In the genomic region with DNA sequence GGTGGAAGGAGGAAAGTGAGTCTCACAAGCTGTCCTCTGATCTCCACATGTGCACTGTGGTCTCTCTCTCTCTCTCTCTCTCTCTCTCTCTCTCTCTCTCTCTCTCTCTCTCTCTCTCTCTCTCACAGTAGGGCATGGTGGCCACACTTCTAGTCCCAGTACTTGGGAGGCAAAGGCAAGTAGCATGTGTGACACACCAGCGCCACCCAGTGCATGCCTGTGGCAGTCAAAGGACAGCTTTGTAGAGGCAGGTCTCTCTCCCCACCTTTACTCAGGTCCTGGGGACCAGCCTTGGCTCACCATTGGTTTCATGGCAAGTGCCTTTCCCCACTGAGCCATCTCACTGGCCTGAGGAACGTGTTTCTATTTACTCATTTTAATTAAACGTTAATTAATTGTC, we compare ENCODE assay signal across 10 mouse cellular contexts. TPM values are rescaled to one million over a fixed set of nuclear protein-coding genes. Genes with fewer than 3 reads are reported as not detected.
DNase-seq lines count a peak whose midpoint lies in the region; ATAC-seq lines count a peak whose summit lies in the region.
"Had no signal": no experiment of that assay in that cellular context is flagged by ENCODE, and none has a peak within 500 bp of the region (broad histone marks: within the 10 kb centered on the region; RNA-seq: fewer than 3 reads in every experiment).

No protein-coding gene starts in this region.

- 22% methylated on average over 3 of the region's 3 CpGs for WGBS in embryonic facial prominence, embryonic 14.5 days

- H3K27ac ChIP-seq in embryonic facial prominence, embryonic 14.5 days (replicated peaks; ENCODE audit: low read depth, low read length) = no peak overlapping the region
- H3K27ac ChIP-seq: embryonic facial prominence, embryonic 15.5 days; liver, embryonic 15.5 days had no signal

- no peaks in the 10 kb centered on the region for H3K9me3 ChIP-seq in embryonic facial prominence, embryonic 14.5 days (ENCODE audit: control insufficient read depth, low read length)
- H3K9me3 ChIP-seq: embryonic facial prominence, embryonic 15.5 days; liver, embryonic 15.5 days had no signal

- intact Hi-C loops in heart, postnatal 36 days (cut with DNase I) = no loop called here

- H3K4me3 ChIP-seq in embryonic facial prominence, embryonic 14.5 days (ENCODE audit: low read depth, low read length) = no peak overlapping the region
- H3K4me3 ChIP-seq: embryonic facial prominence, embryonic 15.5 days; liver, embryonic 15.5 days had no signal

- no peak overlapping the region for H3K9ac ChIP-seq in embryonic facial prominence, embryonic 14.5 days (ENCODE audit: low read depth, low read length)
- H3K9ac ChIP-seq: embryonic facial prominence, embryonic 15.5 days; liver, embryonic 15.5 days had no signal

- peak; percentile 25 to 28 for DNase-seq in heart, postnatal 36 days
- no peak for DNase-seq in heart, adult 9 months (ENCODE audit: low spot score in 2 of 2)
- DNase-seq in CD4-positive helper T cell, adult 2 months (ENCODE audit: low read depth, low spot score) = peak; percentile 47
- peak; percentile 82 for DNase-seq in adrenal gland, postnatal 14 days
- peak; percentile 19 for DNase-seq in embryonic facial prominence, embryonic 14.5 days (ENCODE audit: low spot score)
- DNase-seq in left cerebral cortex, adult 8-10 months (ENCODE audit: low spot score in 2 of 2) = peak; percentile 29 to 44
- DNase-seq in right cerebral cortex, adult 2 months (ENCODE audit: low spot score in 2 of 2) = peak; percentile 64 to 69

- no peak overlapping the region for H3K4me2 ChIP-seq in embryonic facial prominence, embryonic 14.5 days (ENCODE audit: low read depth, low read length)
- H3K4me2 ChIP-seq: embryonic facial prominence, embryonic 15.5 days; liver, embryonic 15.5 days had no signal

- H3K36me3 ChIP-seq in embryonic facial prominence, embryonic 14.5 days (ENCODE audit: control insufficient read depth, insufficient read depth, low read length) = no peaks in the 10 kb centered on the region
- H3K36me3 ChIP-seq: embryonic facial prominence, embryonic 15.5 days; liver, embryonic 15.5 days had no signal

- H3K4me1 ChIP-seq in embryonic facial prominence, embryonic 14.5 days (ENCODE audit: control insufficient read depth, insufficient read depth, low read length) = peaks cover 4% of the 10 kb centered on the region; the same call in 1 of the 2 replicates
- H3K4me1 ChIP-seq: liver, embryonic 15.5 days had no signal

- no peaks in the 10 kb centered on the region for H3K27me3 ChIP-seq in embryonic facial prominence, embryonic 14.5 days (replicated peaks; ENCODE audit: control insufficient read depth, insufficient read depth, low read length)
- H3K27me3 ChIP-seq: embryonic facial prominence, embryonic 15.5 days had no signal

- ATAC-seq in embryonic facial prominence, embryonic 14.5 days (ENCODE audit: low read depth) = 0 out of 2 replicates have a peak, but pooled peaks have one; percentile 30
- no peak for ATAC-seq in monocyte, adult 5-6 weeks (replicated peaks; ENCODE audit: insufficient number of reproducible peaks, low FRiP score, low TSS enrichment, poor library complexity, severe bottlenecking)

RNA-seq across cellular contexts. Expression of a gene that starts 2.2 kb away (rescaled TPM):
- not detected for total RNA-seq in heart, postnatal 36 days (2021)
- not detected in 2 replicates for total RNA-seq in adrenal gland, postnatal 14 days (2021)
- not detected in 2 replicates for polyA plus RNA-seq in embryonic facial prominence, embryonic 14.5 days (2014; fragmentation: Nextera tagmentation; extraction: Ambion mirVana)
- under 1 TPM in 3 of 4 experiments, not detected in 1; 0.18 to 0.80 (median 0.20) TPM for total RNA-seq in left cerebral cortex, adult 8-10 months (2022)
- not detected in 3 replicates for total RNA-seq in monocyte, adult 5-6 weeks (2017)
- polyA plus RNA-seq: embryonic facial prominence, embryonic 15.5 days; liver, embryonic 15.5 days had no signal

RNA-seq across cellular contexts. Expression of a gene that starts 29.4 kb away (rescaled TPM):
- under 1 TPM; 0.60 to 0.86 TPM for total RNA-seq in heart, postnatal 36 days (2021)
- 0.75 and 0.85 TPM in 2 replicates for total RNA-seq in adrenal gland, postnatal 14 days (2021)
- polyA plus RNA-seq in embryonic facial prominence, embryonic 14.5 days (2014; fragmentation: Nextera tagmentation; extraction: Ambion mirVana) = 0.14 and 0.38 TPM in 2 replicates
- 1 to 10 TPM in 1 of 4 experiments, not detected in 3; 1.6 TPM for total RNA-seq in left cerebral cortex, adult 8-10 months (2022)
- 5.7 to 16.3 TPM (median 13.0 TPM) in 3 replicates for total RNA-seq in monocyte, adult 5-6 weeks (2017)

RNA-seq across cellular contexts. Expression of a gene that starts 44.3 kb away (rescaled TPM):
- 10 to 100 TPM; 14.0 to 14.8 TPM for total RNA-seq in heart, postnatal 36 days (2021)
- 71.3 and 74.2 TPM in 2 replicates for total RNA-seq in adrenal gland, postnatal 14 days (2021)
- polyA plus RNA-seq in embryonic facial prominence, embryonic 14.5 days (2014; fragmentation: Nextera tagmentation; extraction: Ambion mirVana) = 31.1 and 31.6 TPM in 2 replicates
- total RNA-seq in left cerebral cortex, adult 8-10 months (2022) = 10 to 100 TPM; 82.4 to 85.0 (median 84.4) TPM
- total RNA-seq in monocyte, adult 5-6 weeks (2017) = 37.9 to 43.0 TPM (median 38.5 TPM) in 3 replicates

Comparison
In these comparisons a context has a peak if more than half of its experiments do, and no peak if none do; other contexts are left out.
1. DNase-seq: peak in heart, postnatal 36 days (2 of 2), CD4-positive helper T cell, adult 2 months (single experiment), adrenal gland, postnatal 14 days (single experiment), embryonic facial prominence, embryonic 14.5 days (single experiment), left cerebral cortex, adult 8-10 months (2 of 2) and right cerebral cortex, adult 2 months (2 of 2); none in heart, adult 9 months (0 of 2).